Mouse (Mus musculus): ENCODE measurements around the gene Otop1. TPM values are rescaled to one million over a fixed set of nuclear protein-coding genes. Genes with fewer than 3 reads are reported as not detected.

Otop1 gene
- total and polyA plus RNA-seq, 3 experiments, result not detected

- Histone ChIP-seq H3K9ac (ENCODE audit: insufficient read depth, low read depth) (no peak overlapping the region), H3K4me2 (ENCODE audit: insufficient read depth, low read depth, poor library complexity, severe bottlenecking) (no peak overlapping the region), H3K4me3 (replicated peaks in 1 of 3; ENCODE audit: low read depth in 2 of 3, low read length in 2 of 3, poor library complexity in 1 of 3) (no peak overlapping the region), H3K27me3 (replicated peaks) (no peaks in the 10 kb centered on the region), H3K36me3 (replicated peaks in 1 of 2; ENCODE audit: control insufficient read depth in 1 of 2, insufficient read depth in 1 of 2, low read length in 1 of 2) (no peaks in the 10 kb centered on the region), H3K9me3 (replicated peaks; ENCODE audit: low read length) (no peaks in the 10 kb centered on the region), H3K4me1 (ENCODE audit: control insufficient read depth in 1 of 2, insufficient read depth in 2 of 2) (no peaks in the 10 kb centered on the region), H3K79me2 (replicated peaks; ENCODE audit: control insufficient read depth, extremely low read depth, insufficient read depth, poor library complexity, severe bottlenecking) (no peaks in the 10 kb centered on the region), H3K27ac (ENCODE audit: insufficient read depth, low read depth) (no peak overlapping the region)
- no peak for TF ChIP-seq ETS1 (conservative IDR thresholded peaks at IDR 0.05; ENCODE audit: low read depth, low read length)
- no peak for TF ChIP-seq RCOR1 (conservative IDR thresholded peaks at IDR 0.05; ENCODE audit: low read depth, low read length)
- no peak for TF ChIP-seq MAX (IDR thresholded peaks at IDR 0.05; ENCODE audit: low read length)
- no peak for TF ChIP-seq USF1 (IDR thresholded peaks at IDR 0.05; ENCODE audit: low read depth, low read length)
- no peak for DNase-seq (ENCODE audit: extremely low read depth)
- in situ Hi-C loops (cut with MboI; ENCODE audit: low pct_ligation_motif_present, low pct_unique_long_range_greater_than_20kb, low sequenced_read_pairs) (no loop called here), dilution Hi-C loops (cut with MboI; ENCODE audit: extremely low pct_ligation_motif_present, extremely low pct_unique_long_range_greater_than_20kb, low sequenced_read_pairs) (no loop called here)
Observed at GRCm38 (mm10) chr5:38280075-38280474, 4.3 kb downstream of the Otop1 start.

GRCm38 (mm10) chr5:38285724-38286123 is 10.0 kb downstream of the Otop1 start:
- no peak overlapping the region for H3K9ac ChIP-seq (ENCODE audit: insufficient read depth, low read depth)
- dilution Hi-C loops (cut with MboI; ENCODE audit: extremely low pct_ligation_motif_present, extremely low pct_unique_long_range_greater_than_20kb, low sequenced_read_pairs) (no loop called here), in situ Hi-C loops (cut with MboI; ENCODE audit: low pct_ligation_motif_present, low pct_unique_long_range_greater_than_20kb, low sequenced_read_pairs) (no loop called here)
- no peak overlapping the region for H3K27ac ChIP-seq (ENCODE audit: insufficient read depth, low read depth)
- no peak for DNase-seq (ENCODE audit: extremely low read depth)
- no peak overlapping the region for H3K4me2 ChIP-seq (ENCODE audit: insufficient read depth, low read depth, poor library complexity, severe bottlenecking)
- no peaks in the 10 kb centered on the region for H3K79me2 ChIP-seq (replicated peaks; ENCODE audit: control insufficient read depth, extremely low read depth, insufficient read depth, poor library complexity, severe bottlenecking)
- no peaks in the 10 kb centered on the region; a peak in 1 of 4 replicates for H3K4me1 ChIP-seq (ENCODE audit: control insufficient read depth in 1 of 2, insufficient read depth in 2 of 2)
- H3K4me3 ChIP-seq (replicated peaks in 1 of 3; ENCODE audit: low read depth in 2 of 3, low read length in 2 of 3, poor library complexity in 1 of 3), result no peak overlapping the region
- TF ChIP-seq GABPA (IDR thresholded peaks at IDR 0.05; ENCODE audit: insufficient replicate concordance, low read depth, low read length) (no peak), MEF2A (IDR thresholded peaks at IDR 0.05; ENCODE audit: borderline replicate concordance, low read depth, low read length) (no peak), IRF4 (IDR thresholded peaks at IDR 0.05; ENCODE audit: low read depth, low read length) (no peak)
- H3K27me3 ChIP-seq (replicated peaks), result no peaks in the 10 kb centered on the region
- H3K9me3 ChIP-seq (replicated peaks; ENCODE audit: low read length), result peaks cover 3% of the 10 kb centered on the region
- no peaks in the 10 kb centered on the region for H3K36me3 ChIP-seq (replicated peaks in 1 of 2; ENCODE audit: control insufficient read depth in 1 of 2, insufficient read depth in 1 of 2, low read length in 1 of 2)

GRCm38 (mm10) chr5:38288476-38288875 is 12.7 kb downstream of the Otop1 start:
- no peak for DNase-seq (ENCODE audit: extremely low read depth)
- Histone ChIP-seq H3K9ac (ENCODE audit: insufficient read depth, low read depth) (no peak overlapping the region), H3K9me3 (replicated peaks; ENCODE audit: low read length) (peaks cover 5% of the 10 kb centered on the region), H3K4me2 (ENCODE audit: insufficient read depth, low read depth, poor library complexity, severe bottlenecking) (no peak overlapping the region), H3K36me3 (replicated peaks in 1 of 2; ENCODE audit: control insufficient read depth in 1 of 2, insufficient read depth in 1 of 2, low read length in 1 of 2) (no peaks in the 10 kb centered on the region), H3K4me1 (ENCODE audit: control insufficient read depth in 1 of 2, insufficient read depth in 2 of 2) (no peaks in the 10 kb centered on the region; a peak in 1 of 4 replicates), H3K27me3 (replicated peaks) (no peaks in the 10 kb centered on the region), H3K27ac (ENCODE audit: insufficient read depth, low read depth) (no peak overlapping the region), H3K79me2 (replicated peaks; ENCODE audit: control insufficient read depth, extremely low read depth, insufficient read depth, poor library complexity, severe bottlenecking) (no peaks in the 10 kb centered on the region), H3K4me3 (replicated peaks in 1 of 3; ENCODE audit: low read depth in 2 of 3, low read length in 2 of 3, poor library complexity in 1 of 3) (no peak overlapping the region)
- TF ChIP-seq RAD21 (IDR thresholded peaks at IDR 0.05; ENCODE audit: low read depth, low read length), result no peak
- TF ChIP-seq ELF1 (IDR thresholded peaks at IDR 0.05; ENCODE audit: low read depth, low read length), result no peak
- no peak for TF ChIP-seq MXI1 (IDR thresholded peaks at IDR 0.05; ENCODE audit: low read depth, low read length)
- TF ChIP-seq NRF1 (IDR thresholded peaks at IDR 0.05; ENCODE audit: low read depth, low read length), result no peak
- TF ChIP-seq JUN (IDR thresholded peaks at IDR 0.05; ENCODE audit: insufficient read depth, low read depth, low read length), result no peak
- TF ChIP-seq USF2 (conservative IDR thresholded peaks at IDR 0.05; ENCODE audit: low read depth, low read length), result no peak
- no peak for TF ChIP-seq MYC (IDR thresholded peaks at IDR 0.05; ENCODE audit: low read depth, low read length)
- no peak for TF ChIP-seq EP300 (IDR thresholded peaks at IDR 0.05; ENCODE audit: low read length)
- no peak for TF ChIP-seq BHLHE40 (IDR thresholded peaks at IDR 0.05; ENCODE audit: low read depth, low read length)
- no peak for TF ChIP-seq CHD1 (IDR thresholded peaks at IDR 0.05; ENCODE audit: low read depth, low read length)
- TF ChIP-seq SIN3A (IDR thresholded peaks at IDR 0.05; ENCODE audit: low read length), result no peak
- TF ChIP-seq POLR2AphosphoS2 (IDR thresholded peaks at IDR 0.05; ENCODE audit: low read depth, low read length), result no peak
- no peak for TF ChIP-seq MAZ (IDR thresholded peaks at IDR 0.05; ENCODE audit: low read depth, low read length)
- no peak for TF ChIP-seq ZNF384 (IDR thresholded peaks at IDR 0.05; ENCODE audit: low read depth, low read length)
- TF ChIP-seq JUND (conservative IDR thresholded peaks at IDR 0.05; ENCODE audit: low read depth, low read length), result no peak
- no peak for TF ChIP-seq UBTF (IDR thresholded peaks at IDR 0.05; ENCODE audit: low read depth, low read length)
- TF ChIP-seq RCOR1 (conservative IDR thresholded peaks at IDR 0.05; ENCODE audit: low read depth, low read length), result no peak
- no peak for TF ChIP-seq CTCF (conservative IDR thresholded peaks at IDR 0.05 in 1 of 2, IDR thresholded peaks at IDR 0.05 in 1 of 2; ENCODE audit: low read depth in 2 of 2, low read length in 2 of 2)
- in situ Hi-C loops (cut with MboI; ENCODE audit: low pct_ligation_motif_present, low pct_unique_long_range_greater_than_20kb, low sequenced_read_pairs), result no loop called here
- dilution Hi-C loops (cut with MboI; ENCODE audit: extremely low pct_ligation_motif_present, extremely low pct_unique_long_range_greater_than_20kb, low sequenced_read_pairs), result no loop called here

All from CH12.LX (cell line).